Mouse (Mus musculus) heart, postnatal 10 days (tissue): ENCODE measurements at regions not wholly inside any gene's neighbourhood (a gene's known extent, or its start where the extent isn't known, plus 50 kb on each side); places are given as distances from the start of the nearest gene placed in this dataset.
A peak's percentile ranks its signal among the peaks of the same experiment; 100 is the strongest.

ENCODE experiments used
- DNase-seq, 2 experiments: peaks; one replicate each; pipeline ENCODE4 v3.0.0; 2021
- intact Hi-C: fragments of 180-260 bp; cut with DNase I; formaldehyde crosslinking; loops from one replicate; pipeline ENCODE4 v1.15.1; 2025

GRCm38 (mm10) chrX:14273628-14274337 lies 62.8 kb downstream of the H2al1n start:
- intact Hi-C loops, result no loop called here
- DNase-seq, result peak; percentile 18 to 22

- DNase-seq, result no peak
- intact Hi-C loops, result no loop called here
Measured at GRCm38 (mm10) chrX:14279312-14279711, 68.4 kb downstream of the H2al1n start.

- intact Hi-C loops, result no loop called here
- DNase-seq, result no peak
Measured at GRCm38 (mm10) chrX:14279736-14280135, 68.8 kb downstream of the H2al1n start.

- intact Hi-C loops, result no loop called here
- DNase-seq, result no peak
Measured at GRCm38 (mm10) chrX:14294890-14295289, 83.9 kb downstream of the H2al1n start.

- no peak for DNase-seq
- intact Hi-C loops, result no loop called here
Measured at GRCm38 (mm10) chrX:14302125-14302524, 91.2 kb downstream of the H2al1n start.

GRCm38 (mm10) chrX:14312746-14313145 lies 101.8 kb downstream of the H2al1n start:
- intact Hi-C loops, result no loop called here
- peak in 1 of 2 experiments; percentile 3 for DNase-seq

- DNase-seq, result no peak
- intact Hi-C loops, result no loop called here
Measured at GRCm38 (mm10) chrX:14352416-14352815, 141.5 kb downstream of the H2al1n start.

GRCm38 (mm10) chrX:14353366-14353765 lies 142.4 kb downstream of the H2al1n start:
- intact Hi-C loops, result no loop called here
- DNase-seq, result no peak

- no peak for DNase-seq
- intact Hi-C loops, result no loop called here
Measured at GRCm38 (mm10) chrX:14356466-14357030, 145.6 kb downstream of the H2al1n start.
